Mouse (Mus musculus): ENCODE measurements at regions not wholly inside any gene's neighbourhood (a gene's known extent, or its start where the extent isn't known, plus 50 kb on each side); places are given as distances from the start of the nearest gene placed in this dataset.

DNA sequence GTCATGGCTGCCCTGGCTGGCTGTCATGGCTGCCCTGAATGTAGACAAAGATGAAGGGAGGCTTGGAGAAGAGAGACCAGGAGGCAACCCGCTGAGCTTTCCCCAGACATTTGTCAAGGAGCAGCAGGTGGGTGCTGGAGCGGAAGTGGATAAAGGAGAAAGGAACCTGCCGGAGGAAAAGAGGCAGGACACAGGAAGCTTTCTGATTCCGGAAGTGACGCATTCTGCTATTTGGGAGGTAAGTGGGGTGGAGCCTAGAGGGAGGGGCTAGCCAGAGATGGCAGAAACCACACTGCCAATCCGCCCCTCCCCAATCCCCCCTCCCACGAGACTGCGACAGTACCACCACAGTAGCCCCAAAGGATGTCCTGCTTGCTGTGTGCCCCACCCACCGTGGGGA, 80.1 kb downstream of the Gm572 start:
- DNase-seq (ENCODE audit: low spot score) (no peak), ATAC-seq (no peak)
- no peaks in the 10 kb centered on the region for H3K4me1 ChIP-seq (ENCODE audit: insufficient read depth, low read length)
- H3K36me3 ChIP-seq (ENCODE audit: insufficient read depth, low read length), result no peaks in the 10 kb centered on the region
- no peak overlapping the region for H3K4me2 ChIP-seq (ENCODE audit: low read depth, low read length)
- no peaks in the 10 kb centered on the region for H3K9me3 ChIP-seq (ENCODE audit: low read length)
- 84% methylated on average over 9 of the region's 9 CpGs for WGBS
- H3K9ac ChIP-seq (replicated peaks; ENCODE audit: low read length), result no peak overlapping the region
- H3K4me3 ChIP-seq (ENCODE audit: low read length), result no peak overlapping the region
- no peak for TF ChIP-seq CTCF (IDR thresholded peaks at IDR 0.05; ENCODE audit: low read depth)
- H3K27ac ChIP-seq, result no peak overlapping the region
- H3K27me3 ChIP-seq (ENCODE audit: insufficient read depth, low read length), result no peaks in the 10 kb centered on the region

DNA sequence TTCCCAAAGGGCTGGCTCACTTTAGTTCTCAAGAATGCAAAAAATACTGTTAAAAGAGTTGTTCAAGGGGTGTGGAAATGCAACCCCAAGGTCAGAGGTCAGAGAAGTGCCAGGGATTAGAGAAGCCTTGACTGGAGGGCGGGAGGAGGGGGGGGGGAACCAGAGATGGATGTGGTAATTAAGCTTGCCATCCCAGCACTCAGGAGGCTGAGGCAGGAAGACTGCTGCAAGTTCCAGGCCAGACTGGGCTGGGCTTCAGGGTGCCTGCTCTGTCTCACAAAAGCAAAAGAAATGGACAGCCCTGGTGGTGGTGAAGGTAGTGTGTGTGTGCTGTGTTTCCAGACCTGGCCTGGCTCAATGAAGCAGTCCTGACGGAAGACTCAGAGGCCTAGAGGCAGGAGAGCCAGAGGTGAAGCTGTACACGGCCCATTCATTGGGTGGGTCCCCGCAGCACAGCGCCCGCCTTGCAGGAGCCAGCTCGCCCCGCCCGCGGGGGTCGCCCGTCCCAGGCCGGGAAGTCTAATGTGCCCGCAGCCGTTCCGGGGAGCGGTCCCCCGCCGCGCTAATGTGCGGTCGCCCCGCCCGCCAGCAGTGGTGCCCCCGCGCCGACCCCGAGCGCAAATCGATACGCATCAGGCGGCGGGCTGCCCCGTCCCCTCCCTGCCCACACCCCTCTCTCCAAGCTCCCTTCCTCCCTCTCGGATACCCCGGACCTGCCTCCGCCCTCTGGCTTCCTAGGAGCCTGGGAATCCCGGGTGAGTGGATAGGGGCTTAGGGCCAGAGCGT, 80.1 kb upstream of the Casz1 start:
- 6% methylated on average over 39 of the region's 39 CpGs for WGBS
- TF ChIP-seq CTCF (IDR thresholded peaks at IDR 0.05; ENCODE audit: low read depth), result no peak

DNA sequence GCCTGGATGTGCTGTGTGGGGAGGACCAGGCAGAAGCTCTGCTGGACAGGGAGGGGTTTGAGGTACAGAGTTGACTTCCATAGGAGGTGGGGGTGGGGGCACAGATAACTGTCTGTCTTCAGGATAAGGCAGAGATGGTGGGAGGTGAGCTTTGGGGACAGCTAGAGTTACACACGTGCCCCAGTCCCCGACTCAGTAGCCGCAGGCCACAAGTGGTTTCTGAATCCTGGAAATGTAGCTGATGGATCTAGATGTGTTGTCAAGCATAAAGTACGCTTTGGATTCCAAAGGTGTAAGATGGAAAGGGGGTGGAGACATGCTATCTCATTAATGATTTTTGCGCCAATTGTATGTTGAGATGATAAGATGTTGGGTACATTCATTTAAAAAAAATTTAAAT, 75.4 kb upstream of the Casz1 start:
- H3K9me3 ChIP-seq (ENCODE audit: low read length), result no peaks in the 10 kb centered on the region
- DNase-seq (ENCODE audit: low spot score) (no peak), ATAC-seq (no peak)
- no peaks in the 10 kb centered on the region for H3K4me1 ChIP-seq (ENCODE audit: insufficient read depth, low read length)
- H3K4me2 ChIP-seq (ENCODE audit: low read depth, low read length), result no peak overlapping the region
- 91% methylated on average over 5 of the region's 5 CpGs for WGBS
- H3K27ac ChIP-seq, result no peak overlapping the region
- no peaks in the 10 kb centered on the region for H3K36me3 ChIP-seq (ENCODE audit: insufficient read depth, low read length)
- no peak overlapping the region for H3K4me3 ChIP-seq (ENCODE audit: low read length)
- no peak overlapping the region for H3K9ac ChIP-seq (replicated peaks; ENCODE audit: low read length)
- H3K27me3 ChIP-seq (ENCODE audit: insufficient read depth, low read length), result peaks cover 5% of the 10 kb centered on the region; the same call in 1 of the 2 replicates
- TF ChIP-seq CTCF (IDR thresholded peaks at IDR 0.05; ENCODE audit: low read depth), result no peak

More for the DNA sequence above, 80.1 kb upstream of the Casz1 start:
- Histone ChIP-seq H3K9ac (replicated peaks; ENCODE audit: low read length) (no peak overlapping the region), H3K27ac (no peak overlapping the region), H3K4me3 (ENCODE audit: low read length) (0 out of 2 replicates have a peak overlapping the region, but pooled peaks have one; percentile 11), H3K4me2 (ENCODE audit: low read depth, low read length) (peak overlapping the region; percentile 52), H3K27me3 (ENCODE audit: insufficient read depth, low read length) (no peaks in the 10 kb centered on the region), H3K9me3 (ENCODE audit: low read length) (no peaks in the 10 kb centered on the region), H3K4me1 (ENCODE audit: insufficient read depth, low read length) (no peaks in the 10 kb centered on the region), H3K36me3 (ENCODE audit: insufficient read depth, low read length) (no peaks in the 10 kb centered on the region)
- ATAC-seq (peak; percentile 24; the same call in 1 of the 2 replicates), DNase-seq (ENCODE audit: low spot score) (no peak)

DNA sequence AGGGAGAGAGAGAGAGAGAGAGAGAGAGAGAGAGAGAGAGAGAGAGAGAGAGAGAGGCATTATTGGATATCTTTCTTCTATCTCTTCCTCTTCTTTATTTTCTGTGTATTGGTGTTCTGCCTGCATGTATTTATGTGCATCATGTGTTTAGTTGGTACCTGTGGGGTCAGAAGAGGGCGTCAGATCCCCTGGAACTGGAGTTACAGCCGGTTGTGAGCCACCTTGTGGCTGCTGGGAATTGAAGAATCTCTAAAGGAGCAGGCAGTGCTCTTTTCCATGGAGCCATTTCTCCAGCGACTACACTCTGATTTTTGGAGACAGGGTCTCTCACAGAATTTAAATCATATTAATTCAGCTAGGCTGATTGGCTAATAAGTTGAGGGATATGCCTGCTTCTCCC, 72.6 kb upstream of the Casz1 start:
- no peaks in the 10 kb centered on the region for H3K9me3 ChIP-seq (ENCODE audit: low read length)
- WGBS, result 70% methylated on average over 3 of the region's 3 CpGs
- no peaks in the 10 kb centered on the region for H3K4me1 ChIP-seq (ENCODE audit: insufficient read depth, low read length)
- H3K27me3 ChIP-seq (ENCODE audit: insufficient read depth, low read length), result peaks cover 5% of the 10 kb centered on the region; the same call in 1 of the 2 replicates
- ATAC-seq (no peak), DNase-seq (ENCODE audit: low spot score) (no peak)
- H3K27ac ChIP-seq, result no peak overlapping the region
- TF ChIP-seq CTCF (IDR thresholded peaks at IDR 0.05; ENCODE audit: low read depth), result no peak
- no peaks in the 10 kb centered on the region for H3K36me3 ChIP-seq (ENCODE audit: insufficient read depth, low read length)
- H3K9ac ChIP-seq (replicated peaks; ENCODE audit: low read length), result no peak overlapping the region
- no peak overlapping the region for H3K4me2 ChIP-seq (ENCODE audit: low read depth, low read length)
- no peak overlapping the region for H3K4me3 ChIP-seq (ENCODE audit: low read length)

DNA sequence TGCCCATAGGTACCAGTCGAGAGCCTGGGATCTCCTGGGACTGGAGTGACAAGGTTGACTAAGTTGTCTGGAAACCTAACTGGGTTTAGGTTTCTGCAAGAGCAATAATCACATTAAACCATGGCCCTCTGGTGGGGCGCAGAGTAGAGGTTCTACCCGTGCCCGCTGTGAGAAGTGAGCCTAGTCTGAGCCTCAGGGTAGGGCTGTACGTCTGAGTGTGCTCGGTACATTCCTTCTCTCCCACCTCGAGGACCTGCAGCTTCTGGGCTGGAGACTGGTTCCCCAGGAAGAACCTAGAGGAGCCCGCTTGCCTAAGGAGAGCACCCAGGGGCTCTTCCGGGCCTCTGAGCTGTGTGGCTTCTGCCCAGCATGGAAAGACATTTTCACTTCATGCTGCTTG, 70.2 kb upstream of the Casz1 start:
- Histone ChIP-seq H3K4me3 (ENCODE audit: low read length) (no peak overlapping the region), H3K4me2 (ENCODE audit: low read depth, low read length) (no peak overlapping the region), H3K27me3 (ENCODE audit: insufficient read depth, low read length) (peaks cover 5% of the 10 kb centered on the region; the same call in 1 of the 2 replicates), H3K4me1 (ENCODE audit: insufficient read depth, low read length) (no peaks in the 10 kb centered on the region), H3K9ac (replicated peaks; ENCODE audit: low read length) (no peak overlapping the region), H3K27ac (no peak overlapping the region), H3K36me3 (ENCODE audit: insufficient read depth, low read length) (no peaks in the 10 kb centered on the region), H3K9me3 (ENCODE audit: low read length) (no peaks in the 10 kb centered on the region)
- ATAC-seq (no peak), DNase-seq (ENCODE audit: low spot score) (no peak)
- no peak for TF ChIP-seq CTCF (IDR thresholded peaks at IDR 0.05; ENCODE audit: low read depth)
- WGBS, result 77% methylated on average over 9 of the region's 9 CpGs

DNA sequence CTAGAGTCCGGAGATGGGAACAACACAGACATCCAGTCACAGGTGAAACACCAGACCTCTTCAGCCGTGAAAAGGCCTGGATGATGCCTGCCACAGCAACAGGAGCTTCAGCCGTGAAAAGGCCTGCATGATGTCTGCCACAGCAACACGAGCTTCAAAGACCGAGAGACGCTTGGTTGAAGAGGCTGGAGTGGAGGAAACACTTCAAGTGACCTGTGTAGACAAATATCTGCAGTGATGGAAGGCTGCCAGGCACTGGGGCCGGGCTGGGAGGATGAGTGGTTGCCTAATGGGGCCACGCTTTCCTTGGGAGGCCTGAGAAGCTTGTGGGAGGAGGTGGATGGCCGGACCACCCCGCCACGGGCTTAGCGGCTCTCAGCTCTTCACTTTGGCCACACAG, 69.7 kb upstream of the Casz1 start:
- H3K27me3 ChIP-seq (ENCODE audit: insufficient read depth, low read length), result peaks cover 5% of the 10 kb centered on the region; the same call in 1 of the 2 replicates
- no peaks in the 10 kb centered on the region for H3K4me1 ChIP-seq (ENCODE audit: insufficient read depth, low read length)
- H3K4me2 ChIP-seq (ENCODE audit: low read depth, low read length), result no peak overlapping the region
- WGBS, result 64% methylated on average over 12 of the region's 12 CpGs
- no peak overlapping the region for H3K9ac ChIP-seq (replicated peaks; ENCODE audit: low read length)
- TF ChIP-seq CTCF (IDR thresholded peaks at IDR 0.05; ENCODE audit: low read depth), result no peak
- H3K36me3 ChIP-seq (ENCODE audit: insufficient read depth, low read length), result no peaks in the 10 kb centered on the region
- H3K4me3 ChIP-seq (ENCODE audit: low read length), result no peak overlapping the region
- ATAC-seq (no peak), DNase-seq (ENCODE audit: low spot score) (no peak)
- H3K27ac ChIP-seq, result no peak overlapping the region
- no peaks in the 10 kb centered on the region for H3K9me3 ChIP-seq (ENCODE audit: low read length)
